In the genomic region with DNA sequence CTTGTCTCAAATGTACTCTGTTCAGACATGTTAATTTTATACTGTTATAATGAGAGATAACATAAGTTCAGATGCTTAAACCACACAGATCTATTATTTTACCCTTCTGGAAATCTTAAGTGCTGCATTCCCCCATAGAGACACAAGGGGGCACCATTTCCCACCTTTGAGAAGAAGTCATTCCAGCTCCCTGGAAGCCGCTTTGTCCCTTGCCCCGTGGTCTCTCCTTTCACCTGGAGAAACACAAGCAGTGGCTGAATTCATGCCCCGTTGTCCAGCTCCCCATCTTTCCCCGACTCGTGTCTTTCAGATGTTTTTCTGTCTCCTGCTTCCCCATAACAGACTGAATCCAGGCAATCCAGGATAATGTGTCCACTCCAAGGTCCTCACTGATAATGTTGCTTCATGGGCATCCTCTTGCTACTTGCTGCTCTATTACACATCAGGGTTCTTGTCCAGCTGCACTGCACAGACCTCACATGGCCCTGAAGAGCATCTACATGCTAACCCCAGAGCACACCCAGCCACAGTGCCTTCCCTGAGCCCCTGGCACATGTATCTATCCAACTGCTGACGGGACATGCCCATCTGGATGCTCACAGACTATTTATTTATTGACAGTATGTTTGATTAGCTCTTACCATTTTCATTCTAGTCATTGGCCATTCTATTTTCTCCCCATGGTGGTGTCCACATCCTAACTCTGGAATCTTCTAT, we compare ENCODE assay signal across 9 mouse cellular contexts.
DNase-seq lines count a peak whose midpoint lies in the region; ATAC-seq lines count a peak whose summit lies in the region.
"Had no signal": no experiment of that assay in that cellular context is flagged by ENCODE, and none has a peak within 500 bp of the region (broad histone marks: within the 10 kb centered on the region; RNA-seq: fewer than 3 reads in every experiment).

No protein-coding gene starts in this region.

- 0 out of 2 replicates have a peak, but pooled peaks cover 2% of the 10 kb centered on the region for H3K4me1 ChIP-seq in hindbrain, embryonic 13.5 days (replicated peaks)
- no peaks in the 10 kb centered on the region for H3K4me1 ChIP-seq in midbrain, embryonic 15.5 days
- H3K4me1 ChIP-seq: liver, embryonic 15.5 days had no signal

- DNase-seq in heart, adult 8-10 months (ENCODE audit: low spot score): peak; percentile 7
- DNase-seq in heart, adult 9 months (ENCODE audit: low spot score in 2 of 2): no peak
- peak; percentile 58 for DNase-seq in adrenal gland, postnatal 14 days
- peak; percentile 69 for DNase-seq in embryo, embryonic 9.5 days (ENCODE audit: extremely low spot score)
- peak; percentile 40 to 61 for DNase-seq in left cerebral cortex, adult 18-20 months (ENCODE audit: low spot score in 2 of 2)
- DNase-seq in telencephalon, adult 2 months (ENCODE audit: low read depth, low spot score): peak; percentile 22

- H3K36me3 ChIP-seq in hindbrain, embryonic 13.5 days: no peaks in the 10 kb centered on the region
- H3K36me3 ChIP-seq in midbrain, embryonic 15.5 days (replicated peaks): no peaks in the 10 kb centered on the region
- H3K36me3 ChIP-seq: liver, embryonic 15.5 days had no signal

- ATAC-seq in hindbrain, embryonic 13.5 days (ENCODE audit: low FRiP score): 0 out of 2 replicates have a peak, but pooled peaks have one; percentile 57
- ATAC-seq in midbrain, embryonic 15.5 days (replicated peaks): peak; percentile 63

- H3K4me3 ChIP-seq in hindbrain, embryonic 13.5 days: no peak overlapping the region
- no peak overlapping the region for H3K4me3 ChIP-seq in midbrain, embryonic 15.5 days
- H3K4me3 ChIP-seq: liver, embryonic 15.5 days had no signal

- H3K9me3 ChIP-seq in hindbrain, embryonic 13.5 days: no peaks in the 10 kb centered on the region
- no peaks in the 10 kb centered on the region for H3K9me3 ChIP-seq in midbrain, embryonic 15.5 days
- H3K9me3 ChIP-seq: liver, embryonic 15.5 days had no signal

- peak overlapping the region; percentile 26; the same call in 1 of the 2 replicates for H3K4me2 ChIP-seq in hindbrain, embryonic 13.5 days
- no peak overlapping the region for H3K4me2 ChIP-seq in midbrain, embryonic 15.5 days
- H3K4me2 ChIP-seq: liver, embryonic 15.5 days had no signal

- no peak overlapping the region; the same call in 1 of the 2 replicates for H3K9ac ChIP-seq in hindbrain, embryonic 13.5 days
- no peak overlapping the region for H3K9ac ChIP-seq in midbrain, embryonic 15.5 days
- H3K9ac ChIP-seq: liver, embryonic 15.5 days had no signal

- no peak overlapping the region for H3K27ac ChIP-seq in hindbrain, embryonic 13.5 days
- H3K27ac ChIP-seq in midbrain, embryonic 15.5 days: no peak overlapping the region
- H3K27ac ChIP-seq: liver, embryonic 15.5 days had no signal

- H3K27me3 ChIP-seq in hindbrain, embryonic 13.5 days: 0 out of 2 replicates have a peak, but pooled peaks cover 4% of the 10 kb centered on the region
- no peaks in the 10 kb centered on the region for H3K27me3 ChIP-seq in midbrain, embryonic 15.5 days (replicated peaks)
- H3K27me3 ChIP-seq: liver, embryonic 15.5 days had no signal

- 29% methylated on average over 6 of the region's 6 CpGs for WGBS in hindbrain, embryonic 13.5 days
- WGBS in midbrain, embryonic 15.5 days: 28% methylated on average over 6 of the region's 6 CpGs

Comparison
In these comparisons a context has a peak if more than half of its experiments do, and no peak if none do; other contexts are left out.
1. DNase-seq: peak in heart, adult 8-10 months (single experiment), adrenal gland, postnatal 14 days (single experiment), embryo, embryonic 9.5 days (single experiment), left cerebral cortex, adult 18-20 months (2 of 2) and telencephalon, adult 2 months (single experiment); none in heart, adult 9 months (0 of 2).